Comparison of ENCODE assay signal across 8 mouse cellular contexts in genomic region chr4:108165152-108165895, GRCm38 (mm10). TPM values are rescaled to one million over a fixed set of nuclear protein-coding genes. Genes with fewer than 3 reads are reported as not detected.
DNase-seq lines count a peak whose midpoint lies in the region; ATAC-seq and TF ChIP-seq lines count a peak whose summit lies in the region.

Gene Echdc2, plus strand, starts transcription at chr4:108165437.

- H3K9me3 ChIP-seq in ES-Bruce4 (replicated peaks; ENCODE audit: control insufficient read depth, insufficient read depth, low read length, poor library complexity, severe bottlenecking) = 0 out of 2 replicates have a peak, but pooled peaks cover 3% of the 10 kb centered on the region
- no peaks in the 10 kb centered on the region for H3K9me3 ChIP-seq in heart, embryonic 14.5 days (ENCODE audit: control insufficient read depth, low read length)
- H3K9me3 ChIP-seq in lung, embryonic 15.5 days = no peaks in the 10 kb centered on the region

- TF ChIP-seq EP300 in ES-Bruce4 (IDR thresholded peaks at IDR 0.05; ENCODE audit: insufficient read depth, low read depth, low read length) = peak; percentile 31; the same call in 1 of the 2 replicates

- peak within 1 kb of the TSS; percentile 78 for H3K9ac ChIP-seq in ES-Bruce4 (ENCODE audit: low read depth, poor library complexity, severe bottlenecking)
- peak within 1 kb of the TSS; percentile 75 for H3K9ac ChIP-seq in heart, embryonic 14.5 days (ENCODE audit: low read length)
- peak within 1 kb of the TSS; percentile 65 for H3K9ac ChIP-seq in lung, embryonic 15.5 days

- peak within 1 kb of the TSS; percentile 85 for H3K4me2 ChIP-seq in heart, embryonic 14.5 days (ENCODE audit: low read length)
- peak within 1 kb of the TSS; percentile 94 for H3K4me2 ChIP-seq in lung, embryonic 15.5 days

- no peak for TF ChIP-seq POLR2A in ES-Bruce4 (IDR thresholded peaks at IDR 0.05; ENCODE audit: insufficient read depth, low read length)
- TF ChIP-seq POLR2A in bone marrow, adult 2 months (IDR thresholded peaks at IDR 0.05; ENCODE audit: borderline replicate concordance, control insufficient read depth, low read depth, low read length) = no peak
- TF ChIP-seq POLR2A in embryonic fibroblast, embryonic 13.5 days (IDR thresholded peaks at IDR 0.05; ENCODE audit: low read depth, low read length) = peak; percentile 57

- DNase-seq in kidney, postnatal 10 days = peak; percentile 68
- peak; percentile 67 for DNase-seq in retina, embryonic 14.5 days (ENCODE audit: low spot score)

- peak; percentile 45 for TF ChIP-seq CTCF in ES-Bruce4 (IDR thresholded peaks at IDR 0.05; ENCODE audit: low read depth, low read length)
- no peak for TF ChIP-seq CTCF in bone marrow, adult 2 months (IDR thresholded peaks at IDR 0.05; ENCODE audit: control insufficient read depth, insufficient read depth, low read length)
- TF ChIP-seq CTCF in embryonic fibroblast, embryonic 13.5 days (IDR thresholded peaks at IDR 0.05; ENCODE audit: borderline replicate concordance, insufficient read depth, low read length) = no peak

- no peaks in the 10 kb centered on the region; the same call in 1 of the 2 replicates for H3K36me3 ChIP-seq in ES-Bruce4 (ENCODE audit: control insufficient read depth, insufficient read depth, low read length, poor library complexity, severe bottlenecking)
- no peaks in the 10 kb centered on the region for H3K36me3 ChIP-seq in heart, embryonic 14.5 days (ENCODE audit: control insufficient read depth, insufficient read depth, low read length)
- H3K36me3 ChIP-seq in lung, embryonic 15.5 days = no peaks in the 10 kb centered on the region

- no peak for ATAC-seq in heart, embryonic 14.5 days (ENCODE audit: insufficient number of reproducible peaks, insufficient read depth, low FRiP score, low read depth)
- peak; percentile 56; the same call in 1 of the 2 replicates for ATAC-seq in lung, embryonic 15.5 days (ENCODE audit: borderline replicate concordance, extremely low read depth, low FRiP score, low TSS enrichment)
- ATAC-seq in monocyte, adult 5-6 weeks (replicated peaks; ENCODE audit: insufficient number of reproducible peaks, low FRiP score, low TSS enrichment, poor library complexity, severe bottlenecking) = no peak

- no peak within 1 kb of the TSS for H3K27ac ChIP-seq in ES-Bruce4 (ENCODE audit: insufficient read depth, low read length)
- H3K27ac ChIP-seq in bone marrow, adult 2 months (ENCODE audit: control insufficient read depth, insufficient read depth, low read depth, low read length, poor library complexity) = no peak within 1 kb of the TSS
- no peak within 1 kb of the TSS for H3K27ac ChIP-seq in embryonic fibroblast, embryonic 13.5 days (ENCODE audit: insufficient read depth, low read length)
- H3K27ac ChIP-seq in heart, embryonic 14.5 days (replicated peaks in 1 of 2; ENCODE audit: control insufficient read depth in 1 of 2, insufficient read depth in 1 of 2, low read depth in 2 of 2, low read length in 2 of 2) = no peak within 1 kb of the TSS
- no peak within 1 kb of the TSS for H3K27ac ChIP-seq in lung, embryonic 15.5 days

- peak within 1 kb of the TSS; percentile 83 for H3K4me3 ChIP-seq in ES-Bruce4 (ENCODE audit: low read depth, low read length)
- no peak within 1 kb of the TSS for H3K4me3 ChIP-seq in bone marrow, adult 2 months (replicated peaks; ENCODE audit: control insufficient read depth, low read depth, low read length)
- H3K4me3 ChIP-seq in embryonic fibroblast, embryonic 13.5 days (ENCODE audit: insufficient read depth, low read length) = peak within 1 kb of the TSS; percentile 75
- peak within 1 kb of the TSS; percentile 53 to 58 for H3K4me3 ChIP-seq in heart, embryonic 14.5 days (ENCODE audit: control insufficient read depth in 1 of 2, insufficient read depth in 1 of 2, low read depth in 1 of 2, low read length in 2 of 2)
- H3K4me3 ChIP-seq in lung, embryonic 15.5 days = peak within 1 kb of the TSS; percentile 64

- 3% methylated on average over 43 of the region's 43 CpGs for WGBS in bone marrow, adult 2 months
- 2% methylated on average over 43 of the region's 43 CpGs for WGBS in heart, embryonic 14.5 days
- under 1% methylated on average over 43 of the region's 43 CpGs for WGBS in lung, embryonic 15.5 days

- H3K4me1 ChIP-seq in ES-Bruce4 (ENCODE audit: control insufficient read depth, insufficient read depth, low read length) = peaks cover 2% of the 10 kb centered on the region
- H3K4me1 ChIP-seq in bone marrow, adult 2 months (ENCODE audit: control insufficient read depth, insufficient read depth, low read length) = no peaks in the 10 kb centered on the region
- no peaks in the 10 kb centered on the region for H3K4me1 ChIP-seq in embryonic fibroblast, embryonic 13.5 days (ENCODE audit: control insufficient read depth, insufficient read depth, low read length)
- H3K4me1 ChIP-seq in heart, embryonic 14.5 days (ENCODE audit: control insufficient read depth in 2 of 2, insufficient read depth in 2 of 2, low read length in 2 of 2) = peaks cover 0 to 2% of the 10 kb centered on the region in 2 experiments; a peak in 1 of 4 replicates
- 0 out of 2 replicates have a peak, but pooled peaks cover 3% of the 10 kb centered on the region for H3K4me1 ChIP-seq in lung, embryonic 15.5 days

- no peaks in the 10 kb centered on the region for H3K27me3 ChIP-seq in ES-Bruce4 (ENCODE audit: control insufficient read depth, insufficient read depth, low read length, poor library complexity, severe bottlenecking)
- H3K27me3 ChIP-seq in heart, embryonic 14.5 days (ENCODE audit: control insufficient read depth, insufficient read depth, low read length) = peaks cover 7% of the 10 kb centered on the region; the same call in 1 of the 2 replicates
- H3K27me3 ChIP-seq in lung, embryonic 15.5 days = no peaks in the 10 kb centered on the region

RNA-seq across cellular contexts. Expression of gene Echdc2, which starts in this region (rescaled TPM):
- 51.1 and 52.8 TPM in 2 replicates for polyA plus RNA-seq in ES-Bruce4 (2011; ENCODE audit: insufficient read depth, insufficient read length, low read depth, missing spikeins)
- polyA plus RNA-seq in bone marrow, adult 2 months (2011; ENCODE audit: insufficient read depth, insufficient read length, low replicate concordance, missing spikeins) = 8.0 and 20.0 TPM in 2 replicates
- 28.0 and 36.6 TPM in 2 replicates for polyA plus RNA-seq in embryonic fibroblast, embryonic 13.5 days (2011; ENCODE audit: insufficient read length, low read depth, missing spikeins)
- 23.6 and 23.9 TPM in 2 replicates for polyA plus RNA-seq in heart, embryonic 14.5 days (2014; fragmentation: Nextera tagmentation; extraction: Ambion mirVana)
- polyA plus RNA-seq in lung, embryonic 15.5 days (2015; fragmentation: Nextera tagmentation; extraction: Ambion mirVana) = 46.1 and 46.7 TPM in 2 replicates
- total RNA-seq in monocyte, adult 5-6 weeks (2017) = 0.49 TPM in 1 of 3 replicates, not detected in the others
